Mouse (Mus musculus) forebrain, embryonic 11.5 days (tissue): ENCODE data around the gene Ppp4c. TPM values are rescaled to one million over a fixed set of nuclear protein-coding genes. Genes with fewer than 3 reads are reported as not detected.
"Not testable (repeated sequence)": the region's sequence is repeated elsewhere in the genome, so short reads cannot be mapped to it uniquely, and the experiment has no call there.

ENCODE experiments used
- ATAC-seq: fragments of 200-750 bp; cut with Nextera tagmentation; replicated peaks from 2 replicates; pipeline ENCODE4 v1.8.0; 2017; ENCODE audit warnings: moderate TSS enrichment; ENCODE audit not compliant: low FRiP score
- DNase-seq: peaks from one replicate; pipeline ENCODE4 v3.0.0-alpha.2; 2017; ENCODE audit warnings: low spot score
- H3K27ac ChIP-seq: fragments of 300-500 bp; sonication (generic); 2 replicates; pipeline ENCODE4 v1.5.1; 2014; ENCODE audit warnings: low read depth, low read length
- H3K27me3 ChIP-seq: fragments of 300-500 bp; sonication (generic); 2 replicates; pipeline ENCODE4 v1.6.1; 2014; ENCODE audit warnings: mild to moderate bottlenecking, low read length, mixed read lengths; ENCODE audit not compliant: control insufficient read depth, insufficient read depth
- H3K36me3 ChIP-seq: fragments of 300-500 bp; sonication (generic); 2 replicates; pipeline ENCODE4 v1.6.1; 2014; ENCODE audit warnings: mild to moderate bottlenecking, low read length, moderate library complexity, mixed read lengths; ENCODE audit not compliant: control insufficient read depth, insufficient read depth
- H3K4me1 ChIP-seq: fragments of 300-500 bp; sonication (generic); replicated peaks from 2 replicates; pipeline ENCODE4 v1.6.1; 2014; ENCODE audit warnings: low read length, mixed read lengths; ENCODE audit not compliant: control insufficient read depth, insufficient read depth
- H3K4me2 ChIP-seq: fragments of 300-500 bp; sonication (generic); 2 replicates; pipeline ENCODE4 v1.6.1; 2014; ENCODE audit warnings: low read depth, mild to moderate bottlenecking, low read length, moderate library complexity, mixed read lengths; ENCODE audit not compliant: severe bottlenecking
- H3K4me3 ChIP-seq: fragments of 300-500 bp; sonication (generic); 2 replicates; pipeline ENCODE4 v1.5.1; 2014; ENCODE audit warnings: low read depth, low read length
- H3K9ac ChIP-seq: fragments of 300-500 bp; sonication (generic); 2 replicates; pipeline ENCODE4 v1.6.1; 2014; ENCODE audit warnings: low read length
- H3K9me3 ChIP-seq: fragments of 300-500 bp; sonication (generic); 2 replicates; pipeline ENCODE4 v1.6.1; 2016; ENCODE audit warnings: low read length, mixed read lengths; ENCODE audit not compliant: control insufficient read depth
- WGBS: fragments of 180-500 bp; shearing (Covaris S2); extraction: QIAGEN DNeasy Blood & Tissue Kit; methylation state at CpG from one replicate; pipeline ENCODE4 v1.1.7; 2014; 5-methylcytosine and 5-hydroxymethylcytosine counted together
- polyA plus RNA-seq: library from polyadenylated mRNA; unstranded; fragments of >200 nt; fragmentation: Nextera tagmentation; extraction: Ambion mirVana; gene quantifications from 2 replicates; pipeline ENCODE4 v1.2.1, GENCODE M21; 2014

Gene Ppp4c
- polyA plus RNA-seq, 1 experiment from 2014 or later: 348 TPM

GRCm38 (mm10) chr7:126779983-126780970, 12.0 kb downstream of the Ppp4c start:
- under 1% methylated on average over 21 of the region's 21 CpGs for WGBS
- Histone ChIP-seq H3K4me2 (peak overlapping the region; percentile 83), H3K4me3 (peak overlapping the region; percentile 36), H3K36me3 (peaks cover 2% of the 10 kb centered on the region), H3K27me3 (no peaks in the 10 kb centered on the region), H3K4me1 (peaks cover 24% of the 10 kb centered on the region), H3K27ac (peak overlapping the region; percentile 69), H3K9me3 (no peaks in the 10 kb centered on the region), H3K9ac (peak overlapping the region; percentile 57)
- DNase-seq: peak; percentile 96
- ATAC-seq: peak; percentile 68

DNA sequence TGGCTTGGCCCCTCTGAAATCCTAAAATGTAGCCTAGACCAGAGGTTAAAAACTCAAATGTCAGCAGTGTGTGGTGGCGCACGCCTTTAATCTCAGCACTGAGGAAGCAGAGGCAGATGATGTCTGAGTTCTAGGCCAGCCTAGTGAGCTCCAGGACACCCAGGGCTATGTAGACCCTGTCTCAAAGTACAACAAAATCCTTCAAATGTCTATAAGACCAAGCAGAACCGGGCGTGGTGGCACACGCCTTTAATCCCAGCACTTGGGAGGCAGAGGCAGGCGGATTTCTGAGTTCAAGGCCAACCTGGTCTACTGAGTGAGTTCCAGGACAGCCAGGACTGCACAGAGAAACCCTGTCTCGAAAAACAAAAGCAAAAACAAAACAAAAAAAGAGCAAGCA, 13.2 kb downstream of the Ppp4c start:
- DNase-seq, H3K4me2 ChIP-seq, H3K9ac ChIP-seq, H3K9me3 ChIP-seq, ATAC-seq, H3K4me3 ChIP-seq, H3K27me3 ChIP-seq, H3K27ac ChIP-seq, H3K36me3 ChIP-seq: not testable (repeated sequence)
- WGBS: 89% methylated on average over 7 of the region's 7 CpGs
- peaks cover 24% of the 10 kb centered on the region for H3K4me1 ChIP-seq

DNA sequence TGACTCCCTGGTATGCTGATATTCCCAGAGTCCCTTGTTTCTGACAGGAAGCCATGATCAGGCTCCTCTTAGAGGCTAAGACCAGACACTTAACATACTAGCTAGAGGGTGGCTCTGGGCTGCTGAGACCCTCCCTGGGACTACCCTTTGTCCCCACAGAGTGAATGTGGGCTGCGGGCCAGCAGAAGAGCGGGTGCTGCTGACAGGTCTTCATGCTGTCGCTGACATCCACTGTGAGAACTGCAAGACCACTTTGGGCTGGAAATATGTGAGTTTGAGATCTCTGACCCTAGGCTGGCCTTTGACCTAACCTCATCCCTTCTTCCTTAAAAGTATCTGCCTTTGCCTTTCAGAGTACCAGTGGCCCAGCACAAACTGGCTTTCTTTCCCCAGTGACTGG, 14.1 kb downstream of the Ppp4c start:
- 98% methylated on average over 3 of the region's 3 CpGs for WGBS
- H3K9ac ChIP-seq: no peak overlapping the region
- ATAC-seq (no peak), DNase-seq (no peak)
- no peaks in the 10 kb centered on the region for H3K9me3 ChIP-seq
- H3K27ac ChIP-seq: no peak overlapping the region
- no peak overlapping the region for H3K4me3 ChIP-seq
- H3K27me3 ChIP-seq: no peaks in the 10 kb centered on the region
- H3K4me1 ChIP-seq: peaks cover 24% of the 10 kb centered on the region
- H3K36me3 ChIP-seq: no peaks in the 10 kb centered on the region; the same call in 1 of the 2 replicates
- H3K4me2 ChIP-seq: no peak overlapping the region

GRCm38 (mm10) chr7:126777476-126777875, 14.8 kb downstream of the Ppp4c start:
- WGBS: 56% methylated on average over 10 of the region's 10 CpGs
- Histone ChIP-seq H3K9ac (peak overlapping the region; percentile 80), H3K4me1 (peaks cover 24% of the 10 kb centered on the region), H3K27me3 (no peaks in the 10 kb centered on the region), H3K36me3 (no peaks in the 10 kb centered on the region), H3K4me2 (peak overlapping the region; percentile 97), H3K4me3 (peak overlapping the region; percentile 67), H3K9me3 (no peaks in the 10 kb centered on the region), H3K27ac (no peak overlapping the region)
- ATAC-seq: no peak
- no peak for DNase-seq

DNA sequence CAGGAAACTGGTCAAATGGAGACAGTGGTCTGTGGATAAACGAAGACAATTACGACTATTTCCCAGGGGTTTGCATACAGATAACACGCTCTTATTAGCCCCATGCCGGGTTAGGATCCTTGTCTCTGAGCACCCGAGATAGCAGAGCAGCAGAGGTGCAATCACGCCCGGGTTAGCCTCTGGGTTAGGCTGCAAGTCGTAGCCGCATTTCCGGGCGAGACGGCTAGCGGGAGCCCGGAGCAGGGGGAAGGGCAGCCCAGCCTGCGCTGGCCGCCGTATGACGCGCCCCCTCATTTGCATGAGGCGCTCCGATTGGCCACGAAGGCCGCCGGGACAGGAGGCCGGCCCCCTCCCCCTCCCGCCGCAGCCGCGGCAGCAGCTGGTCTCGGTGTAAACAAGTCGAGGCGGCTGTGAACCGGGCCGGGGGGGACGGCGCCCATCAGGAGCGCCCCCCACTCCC, 15.7 kb downstream of the Ppp4c start, which contains the start of gene Ypel3:
Ypel3 (plus strand) TSS at position 358 of the 460 bp plus-strand sequence.
- H3K36me3 ChIP-seq: no peaks in the 10 kb centered on the region
- H3K27ac ChIP-seq: peak within 1 kb of the TSS; percentile 70
- H3K4me1 ChIP-seq: peaks cover 24% of the 10 kb centered on the region
- peak within 1 kb of the TSS; percentile 67 for H3K4me3 ChIP-seq
- H3K9me3 ChIP-seq: no peaks in the 10 kb centered on the region
- no peaks in the 10 kb centered on the region for H3K27me3 ChIP-seq
- under 1% methylated on average over 36 of the region's 37 CpGs for WGBS
- H3K4me2 ChIP-seq: peak within 1 kb of the TSS; percentile 97
- ATAC-seq: peak; percentile 88
- H3K9ac ChIP-seq: peak within 1 kb of the TSS; percentile 80
- DNase-seq: peak; percentile 95

- Histone ChIP-seq H3K9ac (peak overlapping the region; percentile 80; the same call in 1 of the 2 replicates), H3K4me2 (peak overlapping the region; percentile 97; the same call in 1 of the 2 replicates), H3K36me3 (no peaks in the 10 kb centered on the region), H3K27me3 (no peaks in the 10 kb centered on the region), H3K4me3 (peak overlapping the region; percentile 67; the same call in 1 of the 2 replicates), H3K27ac (no peak overlapping the region), H3K4me1 (peaks cover 20% of the 10 kb centered on the region; the same call in 1 of the 2 replicates), H3K9me3 (no peaks in the 10 kb centered on the region)
- WGBS: 78% methylated on average over 3 of the region's 3 CpGs
- no peak for ATAC-seq
- no peak for DNase-seq
Measured at GRCm38 (mm10) chr7:126775978-126776234, 16.4 kb downstream of the Ppp4c start.

DNA sequence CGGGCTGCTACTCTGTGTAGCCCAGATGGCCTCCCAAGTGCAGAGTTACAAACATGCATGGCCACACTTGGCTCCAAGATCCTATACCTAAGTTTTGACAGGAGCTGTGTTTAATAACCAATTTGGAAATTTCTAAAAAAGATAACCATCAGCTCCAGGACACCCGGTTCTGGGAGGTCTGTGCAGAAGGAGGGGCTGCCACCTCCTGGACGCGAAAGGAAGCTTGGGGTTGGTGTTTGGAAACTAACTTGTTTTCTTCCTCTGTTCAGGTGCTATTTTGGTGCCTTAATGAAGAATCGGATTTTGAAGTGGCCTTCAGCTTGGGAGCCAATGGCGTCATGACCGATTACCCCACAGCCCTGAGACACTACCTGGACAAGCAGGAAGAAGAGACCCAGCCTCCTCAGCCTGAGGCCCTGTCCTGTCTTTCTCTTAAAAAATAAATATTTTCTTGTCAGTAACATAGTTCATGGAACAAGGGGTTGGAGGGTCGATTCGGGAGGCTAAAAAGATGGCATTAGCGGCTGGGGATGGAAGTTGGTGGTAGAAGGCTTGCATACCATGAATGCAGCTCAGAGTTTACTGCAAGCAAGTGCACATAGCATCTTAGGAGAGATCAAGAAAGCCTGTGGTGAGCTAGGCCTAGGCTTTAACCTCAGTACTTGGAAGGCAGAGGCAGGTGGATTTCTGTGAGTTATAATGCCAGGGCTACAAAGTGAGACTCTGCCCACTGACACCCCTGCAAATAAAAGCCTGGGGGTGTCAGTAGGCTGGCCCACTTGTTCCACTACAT, 16.9 kb downstream of the Ppp4c start:
- DNase-seq: no peak
- H3K36me3 ChIP-seq: no peaks in the 10 kb centered on the region
- H3K27ac ChIP-seq: no peak overlapping the region
- no peak overlapping the region for H3K4me2 ChIP-seq
- WGBS: 88% methylated on average over 10 of the region's 10 CpGs
- no peak overlapping the region for H3K4me3 ChIP-seq
- H3K4me1 ChIP-seq: peaks cover 20% of the 10 kb centered on the region; the same call in 1 of the 2 replicates
- ATAC-seq: no peak
- no peaks in the 10 kb centered on the region for H3K9me3 ChIP-seq
- no peak overlapping the region for H3K9ac ChIP-seq
- H3K27me3 ChIP-seq: no peaks in the 10 kb centered on the region

GRCm38 (mm10) chr7:126774463-126774862, 17.8 kb downstream of the Ppp4c start:
- 86% methylated on average over 2 of the region's 2 CpGs for WGBS
- no peak for ATAC-seq
- Histone ChIP-seq H3K27ac (no peak overlapping the region), H3K9ac (no peak overlapping the region), H3K27me3 (no peaks in the 10 kb centered on the region), H3K4me3 (no peak overlapping the region), H3K36me3 (no peaks in the 10 kb centered on the region; the same call in 1 of the 2 replicates), H3K4me2 (no peak overlapping the region), H3K9me3 (no peaks in the 10 kb centered on the region), H3K4me1 (peaks cover 13% of the 10 kb centered on the region; the same call in 1 of the 2 replicates)
- no peak for DNase-seq
